In genomic region chr7:88129536-88130487, GRCm38 (mm10) we compare ENCODE assay signal across 7 mouse cellular contexts.
DNase-seq lines count a peak whose midpoint lies in the region; ATAC-seq lines count a peak whose summit lies in the region.

No protein-coding gene starts in this region.

- H3K9me3 ChIP-seq in limb, embryonic 13.5 days: no peaks in the 10 kb centered on the region

- WGBS in limb, embryonic 13.5 days: 8% methylated on average over 41 of the region's 41 CpGs

- H3K27me3 ChIP-seq in limb, embryonic 13.5 days: peaks cover 25% of the 10 kb centered on the region

- H3K27ac ChIP-seq in limb, embryonic 13.5 days: no peak overlapping the region

- H3K4me3 ChIP-seq in limb, embryonic 13.5 days: peak overlapping the region; percentile 43

- no peaks in the 10 kb centered on the region for H3K36me3 ChIP-seq in limb, embryonic 13.5 days

- ATAC-seq in granulocyte monocyte progenitor cell, adult 5-6 weeks (replicated peaks; ENCODE audit: poor library complexity, severe bottlenecking): peak; percentile 63
- no peak for ATAC-seq in limb, embryonic 13.5 days (ENCODE audit: low FRiP score, low read depth)

- peak overlapping the region; percentile 77 for H3K4me2 ChIP-seq in limb, embryonic 13.5 days (replicated peaks)

- peak; percentile 22 to 31 for DNase-seq in kidney, postnatal 4 days
- no peak for DNase-seq in kidney, postnatal 25 days
- DNase-seq in embryo, embryonic 10.5 days (ENCODE audit: low spot score): peak; percentile 46
- DNase-seq in neural tube, embryonic 10.5 days (ENCODE audit: extremely low spot score, low spot score): peak; percentile 45
- DNase-seq in thymus, postnatal 0 days (ENCODE audit: low spot score): peak; percentile 7

- peak overlapping the region; percentile 56 for H3K9ac ChIP-seq in limb, embryonic 13.5 days

- H3K4me1 ChIP-seq in limb, embryonic 13.5 days: peaks cover 10% of the 10 kb centered on the region

Comparison
In these comparisons a context has a peak if more than half of its experiments do, and no peak if none do; other contexts are left out.
1. DNase-seq: peak in kidney, postnatal 4 days (2 of 2), embryo, embryonic 10.5 days (single experiment), neural tube, embryonic 10.5 days (single experiment) and thymus, postnatal 0 days (single experiment); none in kidney, postnatal 25 days (0 of 2).